Mouse (Mus musculus) CH12.LX (cell line): ENCODE measurements around the gene Acad12.

ENCODE experiments used
- ELF1 ChIP-seq: IDR thresholded peaks from 2 replicates; pipeline ENCODE4 v1.6.1; 2014; ENCODE audit warnings: low read depth, mild to moderate bottlenecking, inconsistent platforms, low read length, improper control_type of control experiment
- KAT2A ChIP-seq: IDR thresholded peaks from 2 replicates; pipeline ENCODE4 v1.6.1; 2012; ENCODE audit warnings: low read length, improper control_type of control experiment, inconsistent platforms; ENCODE audit not compliant: insufficient replicate concordance
- ZMIZ1 ChIP-seq: IDR thresholded peaks from 2 replicates; pipeline ENCODE4 v1.6.1; 2012; ENCODE audit warnings: low read depth, mild to moderate bottlenecking, inconsistent platforms, low read length, improper control_type of control experiment

DNA sequence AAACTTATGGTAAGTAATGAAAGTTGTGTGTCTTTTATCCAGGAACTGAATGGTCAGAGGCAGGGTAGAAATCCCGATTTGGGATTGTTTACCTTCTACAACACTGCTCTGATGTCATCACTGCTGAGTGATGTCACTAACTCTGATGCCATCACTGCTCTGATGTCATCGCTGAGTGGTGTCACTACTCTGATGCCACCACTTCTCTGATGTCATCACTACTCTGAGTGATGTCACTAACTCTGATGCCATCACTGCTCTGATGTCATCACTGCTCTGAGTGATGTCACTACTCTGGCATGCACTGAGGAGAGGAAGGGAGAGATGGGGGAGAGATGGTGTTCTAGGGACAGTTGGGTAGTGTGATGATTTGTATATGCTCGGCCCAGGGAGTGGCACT, 56.3 kb downstream of the Acad12 start:
- TF ChIP-seq KAT2A, result no peak
- no peak for TF ChIP-seq ZMIZ1
- no peak for TF ChIP-seq ELF1
